Mouse (Mus musculus) gonadal fat pad, adult 2 months (tissue): Measurements from ENCODE around the gene Aldoc. TPM values are rescaled to one million over a fixed set of nuclear protein-coding genes. Genes with fewer than 3 reads are reported as not detected.

Experiments
- DNase-seq: peaks from one replicate; pipeline ENCODE4 v3.0.0-alpha.2; 2012; ENCODE audit warnings: low read depth
- polyA plus RNA-seq: library from polyadenylated mRNA; depleted of rRNA; stranded (reverse); fragments of >200 nt; gene quantifications from 2 replicates; pipeline ENCODE4 v1.2.3, GENCODE M21; 2012; rRNA removed

The Aldoc gene
- polyA plus RNA-seq, 1 experiment: 34.4 TPM

DNA sequence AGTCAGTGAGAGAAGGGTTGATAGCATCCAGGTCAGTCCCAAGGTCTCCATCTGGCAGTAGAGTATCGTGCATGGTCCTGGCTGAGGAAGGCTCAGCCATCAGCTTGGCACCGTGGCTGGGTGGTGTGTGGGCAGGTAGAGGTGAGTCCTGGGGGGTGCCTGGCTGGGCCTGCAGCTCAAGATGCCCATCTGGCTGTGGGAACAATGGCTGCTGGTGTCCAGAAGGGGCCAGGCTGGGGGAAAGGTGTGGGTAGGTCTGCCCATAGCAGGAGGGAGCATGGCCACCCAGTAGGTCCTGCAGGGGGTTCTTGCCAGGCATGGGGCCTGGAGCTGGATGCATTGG is 38.0 kb downstream of the Aldoc start:
- DNase-seq: no peak

DNA sequence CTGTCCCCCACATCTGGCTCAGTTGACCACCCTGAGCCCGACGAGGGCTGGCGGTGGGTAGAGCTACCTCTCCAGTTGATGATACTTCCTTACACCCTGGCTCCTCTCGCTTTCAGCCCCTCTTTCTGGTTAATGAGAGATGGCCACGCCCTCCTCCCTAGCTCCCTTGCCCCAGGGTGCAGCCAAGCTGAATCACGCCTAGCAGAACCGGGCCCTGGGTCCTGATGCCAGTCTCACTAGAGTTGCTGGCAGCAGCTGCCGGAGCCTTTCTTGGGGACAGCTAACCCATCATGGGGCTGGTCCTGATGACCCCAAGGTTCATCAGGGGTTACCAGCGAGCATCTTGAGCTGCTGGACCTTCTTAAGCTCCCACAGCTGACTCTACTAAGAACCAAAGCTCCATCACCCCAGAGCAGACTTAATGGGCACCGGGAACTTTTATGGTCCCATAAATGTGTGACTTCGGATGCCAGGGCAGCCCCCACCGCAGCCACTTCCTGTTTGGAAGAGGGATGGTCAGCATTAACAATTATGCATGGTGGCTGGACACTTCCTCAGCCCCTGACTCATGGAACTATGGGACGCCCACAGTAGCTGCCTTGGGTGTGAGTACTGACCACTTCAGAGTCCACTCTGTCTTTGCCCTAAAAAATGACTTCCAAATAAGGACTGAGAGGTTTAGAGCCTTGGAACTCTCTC is 40.7 kb downstream of the Aldoc start:
- DNase-seq: no peak

DNA sequence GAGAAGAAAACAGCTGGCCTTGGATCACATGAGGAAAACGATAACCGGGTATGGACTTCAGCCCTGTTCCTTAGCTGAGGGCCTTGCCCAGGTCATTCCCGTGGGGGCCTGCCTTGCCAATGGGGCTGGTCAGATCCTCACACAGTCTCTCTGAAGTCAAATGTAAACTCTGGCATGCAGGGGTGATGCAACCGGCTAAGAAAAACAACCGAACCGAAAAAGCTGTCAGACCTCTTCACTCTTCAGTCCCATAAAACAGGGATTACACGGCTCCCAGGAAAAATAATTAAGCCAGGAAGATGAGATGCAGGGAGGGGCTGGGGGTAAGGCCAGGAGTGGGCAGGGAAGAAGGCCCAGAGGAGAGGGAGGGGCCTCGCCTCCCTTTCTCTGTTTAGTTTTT is 41.3 kb downstream of the Aldoc start:
- DNase-seq: no peak

DNA sequence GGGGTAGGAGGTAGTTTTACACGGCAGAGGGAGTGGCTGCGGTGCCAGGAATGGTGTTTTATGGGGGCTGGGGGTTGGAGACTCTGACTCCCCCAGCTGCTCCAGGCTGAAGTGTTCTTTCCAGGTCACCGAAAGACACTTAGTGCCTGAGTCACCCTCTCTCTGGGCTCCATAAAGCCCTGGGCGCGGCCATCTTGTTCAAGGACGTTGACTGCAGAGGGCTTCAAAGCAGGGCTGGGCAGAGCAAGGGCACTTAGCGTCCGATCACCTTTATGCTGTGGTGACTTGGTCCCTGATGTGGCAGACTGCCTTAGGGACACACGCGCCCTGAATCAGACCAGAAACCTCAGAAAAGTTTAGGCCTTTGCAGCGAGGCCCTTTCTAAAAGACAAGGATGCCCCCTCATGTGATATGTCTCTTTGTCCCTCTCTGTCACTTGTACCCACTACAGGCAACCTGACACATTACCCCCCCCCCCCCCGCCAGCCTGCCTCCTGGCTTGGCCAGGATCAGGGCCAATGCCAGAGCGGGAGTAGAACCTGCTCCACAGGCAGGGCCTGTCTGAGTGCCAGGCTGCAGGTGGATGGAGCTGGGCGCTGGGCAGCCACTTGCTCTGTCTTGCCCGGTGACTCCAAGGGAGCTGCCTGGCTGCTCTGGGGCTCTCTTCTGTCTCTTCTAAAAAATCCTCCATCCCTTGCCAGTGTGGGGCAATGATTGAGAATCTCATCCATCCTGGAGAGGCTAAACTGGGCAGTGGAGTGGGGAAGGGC is 44.9 kb downstream of the Aldoc start:
- DNase-seq: no peak

DNA sequence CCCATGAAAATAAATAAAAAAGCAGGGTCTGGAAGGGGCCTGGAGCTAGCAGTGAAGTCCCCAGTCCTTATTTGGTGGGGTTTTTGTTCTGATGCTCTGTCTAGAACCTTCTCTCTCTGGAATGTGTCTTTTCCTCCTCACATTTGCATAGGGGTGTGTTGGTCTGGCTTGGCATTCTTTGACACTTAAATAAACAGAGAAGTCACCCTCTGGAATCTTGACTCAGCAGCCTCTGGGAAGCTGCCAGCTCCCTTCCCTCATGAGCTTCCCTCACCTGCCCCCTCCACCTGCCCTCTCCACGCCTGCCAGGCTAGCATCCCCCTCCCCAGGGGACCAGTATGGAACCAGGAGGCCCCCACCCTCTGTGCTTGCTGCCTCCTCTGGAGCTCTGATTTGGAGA is 47.6 kb downstream of the Aldoc start:
- DNase-seq: no peak

DNA sequence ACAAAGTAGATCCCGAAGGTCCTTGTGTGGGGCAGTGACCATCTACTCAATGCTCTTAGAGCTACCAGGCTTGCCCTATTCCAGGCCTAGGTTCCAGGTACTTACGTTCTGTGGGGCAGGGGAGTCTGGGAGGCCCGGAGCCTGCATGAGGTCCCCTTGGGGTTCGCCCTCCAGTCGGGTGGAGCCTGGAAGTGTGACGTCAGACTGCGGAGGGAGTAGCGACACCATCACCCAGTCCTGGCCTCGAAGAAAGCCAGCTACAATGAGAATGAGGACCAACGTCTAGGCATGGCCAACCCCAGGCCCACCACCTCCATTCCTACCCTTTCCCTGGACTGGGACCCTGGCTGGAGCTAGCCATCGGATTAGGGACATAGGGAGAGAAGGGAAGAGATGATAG is 48.9 kb downstream of the Aldoc start:
- no peak for DNase-seq

DNA sequence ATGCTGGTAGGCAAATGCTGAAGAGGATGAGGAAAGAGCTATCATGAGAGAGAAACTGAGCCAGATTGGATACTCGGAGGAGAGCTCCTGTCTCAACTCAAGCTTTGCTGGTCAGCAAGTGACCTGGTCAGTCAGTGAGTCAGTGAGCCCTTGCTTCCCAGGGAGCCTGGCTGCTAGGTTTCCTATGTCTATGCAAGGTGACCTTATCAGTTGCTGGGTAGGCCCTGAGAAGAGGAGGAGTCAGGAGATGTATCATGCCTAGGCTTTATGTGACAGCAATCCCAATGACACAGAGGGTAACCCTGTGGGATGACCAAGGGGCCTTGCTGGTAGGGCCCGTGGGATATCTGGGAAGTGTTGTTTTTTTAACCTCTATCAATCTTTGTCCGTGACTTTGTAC is 49.4 kb downstream of the Aldoc start:
- DNase-seq: no peak

DNA sequence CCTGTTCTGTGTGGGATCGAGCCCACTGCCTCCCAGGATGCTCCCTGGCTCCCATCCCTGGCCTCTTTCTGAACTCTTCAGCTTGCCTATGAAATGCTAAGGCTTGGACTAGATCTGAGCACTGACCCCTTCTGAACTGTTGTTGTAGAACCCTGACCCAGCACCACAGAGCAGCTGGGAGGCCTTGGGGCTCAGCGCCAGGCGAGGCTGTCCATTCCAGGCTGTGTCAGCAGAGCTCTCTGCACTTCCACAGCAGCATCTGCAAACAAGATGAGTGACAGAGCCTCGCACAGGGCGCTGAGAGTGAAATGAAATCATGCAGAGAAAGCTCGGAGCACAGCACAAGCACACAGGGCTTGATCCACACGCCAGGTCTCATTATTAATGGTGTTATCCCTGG is 49.8 kb downstream of the Aldoc start:
- DNase-seq: no peak

DNA sequence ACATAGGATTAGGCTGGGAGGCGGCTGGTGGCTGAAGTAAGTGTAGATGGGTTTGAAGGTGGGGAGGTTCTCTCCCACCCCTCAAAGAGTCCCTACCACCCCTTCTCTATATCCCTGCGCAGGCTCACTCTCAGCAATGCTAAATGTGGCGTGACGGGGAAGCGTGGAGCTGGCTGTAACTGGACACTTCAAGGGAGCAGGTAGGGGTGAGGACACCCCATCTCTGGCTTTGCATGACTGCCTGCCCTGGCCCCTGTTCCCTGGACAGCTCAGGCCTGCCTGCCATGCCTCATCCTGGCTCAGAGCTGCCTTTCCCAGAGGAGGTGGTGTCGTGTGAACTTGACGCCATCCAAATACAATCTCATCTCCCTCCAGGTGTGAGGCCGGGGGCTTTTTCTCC is 51.4 kb downstream of the Aldoc start:
- DNase-seq: no peak

Other genes starting within 250 kb of the Aldoc start
- 26.2 and 33.1 TPM in 2 replicates for gene Eral1, start 242.6 kb upstream of the Aldoc start, polyA plus RNA-seq
- gene Fam222b, start 228.3 kb upstream of the Aldoc start, polyA plus RNA-seq: 15.7 and 20.7 TPM in 2 replicates
- 34.7 and 38.2 TPM in 2 replicates for gene Traf4, start 157.4 kb upstream of the Aldoc start, polyA plus RNA-seq
- gene Nek8, start 146.3 kb upstream of the Aldoc start, polyA plus RNA-seq: 17.3 and 19.3 TPM in 2 replicates
- 128 and 143 TPM in 2 replicates for gene Tlcd1, start 146.3 kb upstream of the Aldoc start, polyA plus RNA-seq
- 284 and 314 TPM in 2 replicates for gene Rpl23a, start 139.4 kb upstream of the Aldoc start, polyA plus RNA-seq
- 78.6 and 114 TPM in 2 replicates for gene Rab34, start 134.5 kb upstream of the Aldoc start, polyA plus RNA-seq
- gene Proca1, start 129.6 kb upstream of the Aldoc start, polyA plus RNA-seq: 4.6 and 6.2 TPM in 2 replicates
- gene Sdf2, start 77.2 kb upstream of the Aldoc start, polyA plus RNA-seq: 161 and 190 TPM in 2 replicates
- gene Supt6, start 77.0 kb upstream of the Aldoc start, polyA plus RNA-seq: 14.8 and 25.0 TPM in 2 replicates
- gene 2610507B11Rik, start 61.2 kb upstream of the Aldoc start, polyA plus RNA-seq: 99.8 and 106 TPM in 2 replicates
- 0.13 and 0.20 TPM in 2 replicates for gene BC030499, start 32.1 kb upstream of the Aldoc start, polyA plus RNA-seq
- 1.2 and 1.4 TPM in 2 replicates for gene Spag5, start 21.4 kb upstream of the Aldoc start, polyA plus RNA-seq
- 69.5 and 94.1 TPM in 2 replicates for gene Pigs, start 5.4 kb downstream of the Aldoc start, polyA plus RNA-seq
- 84.3 and 193 TPM in 2 replicates for gene Unc119, start 20.5 kb downstream of the Aldoc start, polyA plus RNA-seq
- not detected in 2 replicates for gene Foxn1, start 63.6 kb downstream of the Aldoc start, polyA plus RNA-seq
- 8.7 and 12.2 TPM in 2 replicates for gene Slc13a2, start 99.2 kb downstream of the Aldoc start, polyA plus RNA-seq
- 58.5 and 77.0 TPM in 2 replicates for gene Slc46a1, start 142.7 kb downstream of the Aldoc start, polyA plus RNA-seq
- gene Sarm1, start 174.8 kb downstream of the Aldoc start, polyA plus RNA-seq: 4.1 and 5.8 TPM in 2 replicates
- gene Vtn, start 176.1 kb downstream of the Aldoc start, polyA plus RNA-seq: 17.1 and 23.1 TPM in 2 replicates
- gene Sebox, start 180.5 kb downstream of the Aldoc start, polyA plus RNA-seq: not detected in 2 replicates
- 20.4 and 20.5 TPM in 2 replicates for gene Tmem199, start 189.2 kb downstream of the Aldoc start, polyA plus RNA-seq
- gene Poldip2, start 189.2 kb downstream of the Aldoc start, polyA plus RNA-seq: 77.0 and 81.6 TPM in 2 replicates
- gene Tnfaip1, start 213.4 kb downstream of the Aldoc start, polyA plus RNA-seq: 42.1 and 46.2 TPM in 2 replicates
- 98.4 and 124 TPM in 2 replicates for gene Ift20, start 213.4 kb downstream of the Aldoc start, polyA plus RNA-seq
- 28.2 and 31.0 TPM in 2 replicates for gene Tmem97, start 227.8 kb downstream of the Aldoc start, polyA plus RNA-seq